ENCODE assay signal across 8 mouse cellular contexts in genomic region chr15:67040229-67040628, GRCm38 (mm10).
DNase-seq lines count a peak whose midpoint lies in the region; ATAC-seq and TF ChIP-seq lines count a peak whose summit lies in the region.

No protein-coding gene starts in this region.

- no peak overlapping the region for H3K27ac ChIP-seq in kidney, embryonic 14.5 days (ENCODE audit: low read depth, low read length)
- no peak overlapping the region for H3K27ac ChIP-seq in hindbrain, embryonic 15.5 days (replicated peaks)
- no peak overlapping the region for H3K27ac ChIP-seq in midbrain, postnatal 0 days (ENCODE audit: low read depth, low read length)

- no peaks in the 10 kb centered on the region for H3K27me3 ChIP-seq in kidney, embryonic 14.5 days (ENCODE audit: control insufficient read depth, insufficient read depth, low read length)
- H3K27me3 ChIP-seq in hindbrain, embryonic 15.5 days, result no peaks in the 10 kb centered on the region
- no peaks in the 10 kb centered on the region for H3K27me3 ChIP-seq in midbrain, postnatal 0 days (ENCODE audit: insufficient read depth, low read length)

- H3K36me3 ChIP-seq in kidney, embryonic 14.5 days (ENCODE audit: control insufficient read depth, insufficient read depth, low read length), result no peaks in the 10 kb centered on the region
- no peaks in the 10 kb centered on the region for H3K36me3 ChIP-seq in hindbrain, embryonic 15.5 days
- no peaks in the 10 kb centered on the region for H3K36me3 ChIP-seq in midbrain, postnatal 0 days (ENCODE audit: insufficient read depth, low read length)

- H3K4me2 ChIP-seq in kidney, embryonic 14.5 days (replicated peaks; ENCODE audit: low read depth, low read length), result peak overlapping the region; percentile 55; the same call in 1 of the 2 replicates
- 0 out of 2 replicates have a peak overlapping the region, but pooled peaks have one; percentile 56 for H3K4me2 ChIP-seq in hindbrain, embryonic 15.5 days
- peak overlapping the region; percentile 56; the same call in 1 of the 2 replicates for H3K4me2 ChIP-seq in midbrain, postnatal 0 days (ENCODE audit: low read depth, low read length, poor library complexity, severe bottlenecking)

- DNase-seq in kidney, postnatal 25 days, result no peak
- DNase-seq in NIH3T3 (ENCODE audit: low read depth), result peak; percentile 8
- no peak for DNase-seq in midbrain, postnatal 0 days (ENCODE audit: low spot score)
- DNase-seq in urinary bladder, postnatal 4 days (ENCODE audit: low spot score in 2 of 2), result no peak
- DNase-seq in left cerebral cortex, postnatal 10 days (ENCODE audit: extremely low spot score in 1 of 2, low spot score in 2 of 2), result no peak

- H3K9me3 ChIP-seq in kidney, embryonic 14.5 days (ENCODE audit: control insufficient read depth, low read length), result no peaks in the 10 kb centered on the region
- no peaks in the 10 kb centered on the region for H3K9me3 ChIP-seq in hindbrain, embryonic 15.5 days
- no peaks in the 10 kb centered on the region for H3K9me3 ChIP-seq in midbrain, postnatal 0 days (ENCODE audit: low read length)

- peak overlapping the region; percentile 47; the same call in 1 of the 2 replicates for H3K4me3 ChIP-seq in kidney, embryonic 14.5 days (ENCODE audit: low read length)
- H3K4me3 ChIP-seq in hindbrain, embryonic 15.5 days, result no peak overlapping the region
- H3K4me3 ChIP-seq in midbrain, postnatal 0 days (ENCODE audit: low read depth, low read length), result no peak overlapping the region

- 0 out of 2 replicates have a peak overlapping the region, but pooled peaks have one; percentile 50 for H3K9ac ChIP-seq in kidney, embryonic 14.5 days (ENCODE audit: low read depth, low read length)
- H3K9ac ChIP-seq in hindbrain, embryonic 15.5 days, result no peak overlapping the region
- no peak overlapping the region for H3K9ac ChIP-seq in midbrain, postnatal 0 days (replicated peaks; ENCODE audit: low read length, poor library complexity, severe bottlenecking)

- intact Hi-C loops in left cerebral cortex, postnatal 10 days (cut with DNase I), result no loop called here

- no peak for TF ChIP-seq CTCF in midbrain, postnatal 0 days (IDR thresholded peaks at IDR 0.05)

- WGBS in kidney, embryonic 14.5 days, result 40% methylated on average over 12 of the region's 12 CpGs
- 51% methylated on average over 12 of the region's 12 CpGs for WGBS in hindbrain, embryonic 15.5 days
- WGBS in midbrain, postnatal 0 days, result 52% methylated on average over 12 of the region's 12 CpGs

- ATAC-seq in kidney, embryonic 14.5 days (ENCODE audit: low FRiP score, low TSS enrichment), result no peak
- no peak for ATAC-seq in hindbrain, embryonic 15.5 days (ENCODE audit: low FRiP score, low read depth)
- no peak for ATAC-seq in midbrain, postnatal 0 days (ENCODE audit: low FRiP score)
- no peak for ATAC-seq in granulocyte monocyte progenitor cell, adult 5-6 weeks (replicated peaks; ENCODE audit: poor library complexity, severe bottlenecking)

- peaks cover 7% of the 10 kb centered on the region; the same call in 1 of the 2 replicates for H3K4me1 ChIP-seq in kidney, embryonic 14.5 days (ENCODE audit: control insufficient read depth, insufficient read depth, low read length)
- peaks cover 12% of the 10 kb centered on the region for H3K4me1 ChIP-seq in hindbrain, embryonic 15.5 days (replicated peaks)
- H3K4me1 ChIP-seq in midbrain, postnatal 0 days (ENCODE audit: insufficient read depth, low read length), result no peaks in the 10 kb centered on the region
